Mouse (Mus musculus): ENCODE measurements around the gene Otulinl. TPM values are rescaled to one million over a fixed set of nuclear protein-coding genes. Genes with fewer than 3 reads are reported as not detected.

The Otulinl gene
- polyA plus RNA-seq, 1 experiment from 2014 or later: 31.9 TPM

GRCm38 (mm10) chr15:27671612-27672245, 9.7 kb downstream of the Otulinl start:
- Histone ChIP-seq H3K4me1 (ENCODE audit: insufficient read depth, low read length) (peaks cover 10% of the 10 kb centered on the region), H3K36me3 (ENCODE audit: insufficient read depth, low read length) (no peaks in the 10 kb centered on the region), H3K9ac (replicated peaks; ENCODE audit: low read length) (no peak overlapping the region), H3K27ac (ENCODE audit: low read length) (no peak overlapping the region), H3K27me3 (ENCODE audit: insufficient read depth, low read length) (no peaks in the 10 kb centered on the region), H3K9me3 (ENCODE audit: low read length) (no peaks in the 10 kb centered on the region), H3K4me3 (ENCODE audit: low read length) (no peak overlapping the region), H3K4me2 (replicated peaks; ENCODE audit: low read depth, low read length) (no peak overlapping the region)
- WGBS: 86% methylated on average over 10 of the region's 10 CpGs
- no peak for ATAC-seq (ENCODE audit: low FRiP score, low TSS enrichment)

GRCm38 (mm10) chr15:27670708-27671107, 10.7 kb downstream of the Otulinl start:
- Histone ChIP-seq H3K27me3 (ENCODE audit: insufficient read depth, low read length) (no peaks in the 10 kb centered on the region), H3K9ac (replicated peaks; ENCODE audit: low read length) (no peak overlapping the region), H3K4me2 (replicated peaks; ENCODE audit: low read depth, low read length) (no peak overlapping the region), H3K27ac (ENCODE audit: low read length) (no peak overlapping the region), H3K4me1 (ENCODE audit: insufficient read depth, low read length) (peaks cover 3% of the 10 kb centered on the region; the same call in 1 of the 2 replicates), H3K9me3 (ENCODE audit: low read length) (no peaks in the 10 kb centered on the region), H3K36me3 (ENCODE audit: insufficient read depth, low read length) (no peaks in the 10 kb centered on the region), H3K4me3 (ENCODE audit: low read length) (no peak overlapping the region)
- WGBS: 69% methylated on average over 8 of the region's 8 CpGs
- ATAC-seq (ENCODE audit: low FRiP score, low TSS enrichment): no peak

- no peaks in the 10 kb centered on the region for H3K9me3 ChIP-seq (ENCODE audit: low read length)
- no peaks in the 10 kb centered on the region for H3K27me3 ChIP-seq (ENCODE audit: insufficient read depth, low read length)
- ATAC-seq (ENCODE audit: low FRiP score, low TSS enrichment): no peak; the same call in 1 of the 2 replicates
- H3K4me3 ChIP-seq (ENCODE audit: low read length): no peak overlapping the region
- no peak overlapping the region for H3K27ac ChIP-seq (ENCODE audit: low read length)
- H3K4me1 ChIP-seq (ENCODE audit: insufficient read depth, low read length): peaks cover 3% of the 10 kb centered on the region; the same call in 1 of the 2 replicates
- H3K36me3 ChIP-seq (ENCODE audit: insufficient read depth, low read length): no peaks in the 10 kb centered on the region
- no peak overlapping the region for H3K9ac ChIP-seq (replicated peaks; ENCODE audit: low read length)
- H3K4me2 ChIP-seq (replicated peaks; ENCODE audit: low read depth, low read length): no peak overlapping the region
- 71% methylated on average over 12 of the region's 12 CpGs for WGBS
Observed at GRCm38 (mm10) chr15:27669931-27670411, 11.4 kb downstream of the Otulinl start.

GRCm38 (mm10) chr15:27669276-27669675, 12.1 kb downstream of the Otulinl start:
- WGBS: 64% methylated on average over 4 of the region's 4 CpGs
- Histone ChIP-seq H3K4me2 (replicated peaks; ENCODE audit: low read depth, low read length) (no peak overlapping the region), H3K4me3 (ENCODE audit: low read length) (no peak overlapping the region), H3K27ac (ENCODE audit: low read length) (no peak overlapping the region), H3K9ac (replicated peaks; ENCODE audit: low read length) (no peak overlapping the region), H3K27me3 (ENCODE audit: insufficient read depth, low read length) (no peaks in the 10 kb centered on the region), H3K9me3 (ENCODE audit: low read length) (no peaks in the 10 kb centered on the region), H3K4me1 (ENCODE audit: insufficient read depth, low read length) (peaks cover 3% of the 10 kb centered on the region; the same call in 1 of the 2 replicates), H3K36me3 (ENCODE audit: insufficient read depth, low read length) (no peaks in the 10 kb centered on the region)
- ATAC-seq (ENCODE audit: low FRiP score, low TSS enrichment): no peak

- WGBS: 95% methylated on average over 7 of the region's 7 CpGs
- H3K4me3 ChIP-seq (ENCODE audit: low read length): no peak overlapping the region
- H3K27me3 ChIP-seq (ENCODE audit: insufficient read depth, low read length): no peaks in the 10 kb centered on the region
- peaks cover 3% of the 10 kb centered on the region; the same call in 1 of the 2 replicates for H3K4me1 ChIP-seq (ENCODE audit: insufficient read depth, low read length)
- H3K36me3 ChIP-seq (ENCODE audit: insufficient read depth, low read length): 0 out of 2 replicates have a peak, but pooled peaks cover 6% of the 10 kb centered on the region
- no peak for ATAC-seq (ENCODE audit: low FRiP score, low TSS enrichment)
- no peaks in the 10 kb centered on the region for H3K9me3 ChIP-seq (ENCODE audit: low read length)
- no peak overlapping the region for H3K27ac ChIP-seq (ENCODE audit: low read length)
- H3K9ac ChIP-seq (replicated peaks; ENCODE audit: low read length): no peak overlapping the region
- no peak overlapping the region for H3K4me2 ChIP-seq (replicated peaks; ENCODE audit: low read depth, low read length)
Observed at GRCm38 (mm10) chr15:27668557-27668956, 12.8 kb downstream of the Otulinl start.

- no peak for ATAC-seq (ENCODE audit: low FRiP score, low TSS enrichment)
- 88% methylated on average over 9 of the region's 9 CpGs for WGBS
- Histone ChIP-seq H3K4me1 (ENCODE audit: insufficient read depth, low read length) (peaks cover 3% of the 10 kb centered on the region; the same call in 1 of the 2 replicates), H3K27me3 (ENCODE audit: insufficient read depth, low read length) (no peaks in the 10 kb centered on the region), H3K4me2 (replicated peaks; ENCODE audit: low read depth, low read length) (no peak overlapping the region), H3K9me3 (ENCODE audit: low read length) (no peaks in the 10 kb centered on the region), H3K27ac (ENCODE audit: low read length) (no peak overlapping the region), H3K9ac (replicated peaks; ENCODE audit: low read length) (no peak overlapping the region), H3K36me3 (ENCODE audit: insufficient read depth, low read length) (0 out of 2 replicates have a peak, but pooled peaks cover 6% of the 10 kb centered on the region), H3K4me3 (ENCODE audit: low read length) (no peak overlapping the region)
Observed at GRCm38 (mm10) chr15:27668001-27668461, 13.3 kb downstream of the Otulinl start.

GRCm38 (mm10) chr15:27666911-27667539, 14.4 kb downstream of the Otulinl start:
- Histone ChIP-seq H3K4me1 (ENCODE audit: insufficient read depth, low read length) (peaks cover 3% of the 10 kb centered on the region; the same call in 1 of the 2 replicates), H3K4me3 (ENCODE audit: low read length) (no peak overlapping the region), H3K9ac (replicated peaks; ENCODE audit: low read length) (no peak overlapping the region), H3K36me3 (ENCODE audit: insufficient read depth, low read length) (0 out of 2 replicates have a peak, but pooled peaks cover 6% of the 10 kb centered on the region), H3K27ac (ENCODE audit: low read length) (no peak overlapping the region), H3K27me3 (ENCODE audit: insufficient read depth, low read length) (no peaks in the 10 kb centered on the region), H3K4me2 (replicated peaks; ENCODE audit: low read depth, low read length) (no peak overlapping the region), H3K9me3 (ENCODE audit: low read length) (no peaks in the 10 kb centered on the region)
- WGBS: 65% methylated on average over 9 of the region's 9 CpGs
- ATAC-seq (ENCODE audit: low FRiP score, low TSS enrichment): no peak

GRCm38 (mm10) chr15:27665392-27665911, 15.9 kb downstream of the Otulinl start:
- Histone ChIP-seq H3K4me1 (ENCODE audit: insufficient read depth, low read length) (no peaks in the 10 kb centered on the region; the same call in 1 of the 2 replicates), H3K36me3 (ENCODE audit: insufficient read depth, low read length) (0 out of 2 replicates have a peak, but pooled peaks cover 6% of the 10 kb centered on the region), H3K9ac (replicated peaks; ENCODE audit: low read length) (no peak overlapping the region; the same call in 1 of the 2 replicates), H3K4me3 (ENCODE audit: low read length) (no peak overlapping the region), H3K27me3 (ENCODE audit: insufficient read depth, low read length) (no peaks in the 10 kb centered on the region), H3K4me2 (replicated peaks; ENCODE audit: low read depth, low read length) (peak overlapping the region; percentile 25; the same call in 1 of the 2 replicates), H3K27ac (ENCODE audit: low read length) (no peak overlapping the region), H3K9me3 (ENCODE audit: low read length) (no peaks in the 10 kb centered on the region)
- WGBS: 48% methylated on average over 21 of the region's 21 CpGs
- 0 out of 2 replicates have a peak, but pooled peaks have one; percentile 49 for ATAC-seq (ENCODE audit: low FRiP score, low TSS enrichment)

GRCm38 (mm10) chr15:27664126-27664525, 17.3 kb downstream of the Otulinl start:
- Histone ChIP-seq H3K4me2 (replicated peaks; ENCODE audit: low read depth, low read length) (no peak overlapping the region), H3K9me3 (ENCODE audit: low read length) (no peaks in the 10 kb centered on the region), H3K27ac (ENCODE audit: low read length) (no peak overlapping the region), H3K4me3 (ENCODE audit: low read length) (no peak overlapping the region), H3K4me1 (ENCODE audit: insufficient read depth, low read length) (no peaks in the 10 kb centered on the region; the same call in 1 of the 2 replicates), H3K36me3 (ENCODE audit: insufficient read depth, low read length) (0 out of 2 replicates have a peak, but pooled peaks cover 6% of the 10 kb centered on the region), H3K9ac (replicated peaks; ENCODE audit: low read length) (no peak overlapping the region), H3K27me3 (ENCODE audit: insufficient read depth, low read length) (no peaks in the 10 kb centered on the region)
- no peak for ATAC-seq (ENCODE audit: low FRiP score, low TSS enrichment)
- 89% methylated on average over 9 of the region's 9 CpGs for WGBS

Data from kidney, embryonic 16.5 days (tissue).